Mouse (Mus musculus) ES-Bruce4 (cell line): Measurements from ENCODE around the gene Aloxe3.

ENCODE experiments used
- CTCF ChIP-seq: IDR thresholded peaks from one replicate; pipeline ENCODE4 v1.8.1; 2011; ENCODE audit warnings: low read depth, low read length
- POLR2A ChIP-seq: IDR thresholded peaks from one replicate; pipeline ENCODE4 v1.8.1; 2011; ENCODE audit warnings: low read length; ENCODE audit not compliant: insufficient read depth

DNA sequence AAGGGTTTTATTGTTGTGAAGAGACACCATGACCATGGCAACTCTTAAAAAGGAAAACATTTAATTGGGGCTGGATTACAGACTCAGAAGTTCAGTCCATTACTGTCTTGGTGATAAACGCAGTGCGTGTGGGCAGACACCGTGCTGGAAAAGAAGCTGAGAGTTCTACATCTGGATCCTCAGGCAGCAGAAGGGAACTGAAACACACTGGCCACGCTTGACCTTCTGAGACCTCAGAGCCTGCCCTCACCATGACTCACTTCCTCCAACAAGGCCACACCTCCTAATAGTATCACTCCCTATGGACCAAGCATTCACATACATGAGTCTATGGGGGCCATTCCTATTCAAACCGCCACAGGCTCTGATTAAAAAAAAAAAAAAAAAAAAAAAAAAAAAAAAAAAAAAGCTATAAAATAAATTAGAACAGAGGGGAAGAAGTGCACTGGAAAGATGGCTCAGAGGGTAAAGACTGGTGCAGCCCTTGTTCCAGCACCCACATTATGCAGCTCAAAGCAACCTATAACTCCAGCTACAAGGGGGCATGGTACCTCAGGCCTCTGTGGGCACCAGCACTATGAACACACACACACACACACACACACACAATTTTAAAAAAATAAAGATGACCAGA, 46.8 kb upstream of the Aloxe3 start:
- TF ChIP-seq POLR2A = no peak
- no peak for TF ChIP-seq CTCF
